Mouse (Mus musculus) brain, adult 2 months (tissue): Measurements from ENCODE around the gene Gm8165.
"Not testable (repeated sequence)": the region's sequence is repeated elsewhere in the genome, so short reads cannot be mapped to it uniquely, and the experiment has no call there.

Experiments used
- DNase-seq: peaks from one replicate; pipeline ENCODE4 v3.0.0; 2011; ENCODE audit warnings: low read depth, low spot score

The Gm8165 gene

DNA sequence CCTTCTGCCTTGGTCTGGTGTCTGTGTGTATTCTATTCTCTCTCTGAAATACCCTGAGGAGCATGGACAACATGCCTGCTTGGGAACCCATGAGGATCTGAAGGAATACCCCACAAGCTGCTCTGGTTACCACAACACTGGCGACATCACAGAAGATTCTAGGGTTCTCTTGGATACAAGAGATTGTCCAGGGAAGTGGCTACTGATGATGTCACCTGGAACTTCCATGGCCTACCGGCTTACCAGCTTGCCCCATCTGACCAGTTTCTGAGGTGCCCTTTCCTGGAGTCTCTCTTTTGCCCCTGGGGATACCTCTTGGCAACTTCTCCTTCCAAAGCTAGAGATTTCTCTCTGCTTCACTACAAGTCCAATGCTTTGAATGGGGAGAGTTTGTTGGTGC, at the start of gene Gm8165:
Gm8165 (minus strand) TSS at position 101 of the 400 bp plus-strand sequence.
- not testable (repeated sequence) for DNase-seq

GRCm38 (mm10) chr14:43697621-43698020, 20.6 kb upstream of the Gm8165 start, which contains the start of gene Gm7324:
Gm7324 (plus strand) TSS chr14:43697828.
- not testable (repeated sequence) for DNase-seq
